Mouse (Mus musculus) layer of hippocampus, postnatal 36 days (tissue): ENCODE results near the gene Tmem132b. TPM values are rescaled to one million over a fixed set of nuclear protein-coding genes. Genes with fewer than 3 reads are reported as not detected.
A peak's percentile ranks its signal among the peaks of the same experiment; 100 is the strongest.

Source experiments
- DNase-seq, 2 experiments: peaks; one replicate each; pipeline ENCODE4 v3.0.0; 2022
- total RNA-seq, 2 experiments: library from RNA; stranded (reverse); gene quantifications; 2 replicates each; pipeline ENCODE4 v1.2.3; 2021

Gene Tmem132b
- total RNA-seq, 2 experiments from 2014 or later = 114 to 131 TPM

- DNase-seq = no peak
These were observed 261.1 kb downstream of the Tmem132b start for GRCm38 (mm10) chr5:125792643-125793042.

DNA sequence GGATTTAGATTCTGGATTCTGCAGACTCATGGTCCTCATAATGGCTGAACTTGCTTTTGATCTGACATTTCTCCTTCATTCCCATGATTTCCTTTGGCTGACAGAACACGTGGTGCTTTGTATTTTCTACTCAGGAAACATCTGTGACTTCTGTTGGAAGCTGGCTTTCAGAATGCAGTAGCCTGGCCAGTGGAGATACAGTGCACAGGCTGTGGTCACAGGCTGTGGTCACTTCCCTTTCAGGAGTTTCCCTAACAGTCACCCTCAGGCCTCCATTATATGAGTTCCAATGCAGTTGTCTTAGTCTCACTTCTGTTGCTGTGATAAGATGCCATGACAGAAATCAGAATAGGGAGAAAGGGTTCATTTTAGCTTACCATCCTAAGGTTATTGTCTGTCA is 262.7 kb downstream of the Tmem132b start:
- no peak for DNase-seq

DNA sequence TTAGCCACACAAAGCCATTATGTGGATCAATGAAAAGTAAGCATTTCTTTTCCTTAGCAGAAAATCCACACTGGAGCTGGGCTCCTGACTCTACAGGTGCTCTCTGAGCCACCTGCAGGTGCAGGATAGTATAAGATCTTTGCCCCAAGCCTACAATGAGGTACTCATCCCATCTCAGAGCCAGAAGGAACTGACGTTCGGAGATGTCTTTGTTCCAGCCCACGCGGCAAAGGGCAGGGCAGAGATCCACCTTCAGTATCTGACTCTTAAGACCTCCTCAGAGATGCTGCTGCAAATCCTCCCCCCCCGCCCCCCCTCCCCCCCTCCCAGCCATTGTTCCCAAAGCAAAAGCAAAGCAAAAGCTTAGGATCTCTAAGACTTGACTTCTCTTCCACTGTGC is 268.0 kb downstream of the Tmem132b start:
- no peak for DNase-seq

- no peak for DNase-seq
These were observed 268.5 kb downstream of the Tmem132b start for GRCm38 (mm10) chr5:125800025-125800424.

DNA sequence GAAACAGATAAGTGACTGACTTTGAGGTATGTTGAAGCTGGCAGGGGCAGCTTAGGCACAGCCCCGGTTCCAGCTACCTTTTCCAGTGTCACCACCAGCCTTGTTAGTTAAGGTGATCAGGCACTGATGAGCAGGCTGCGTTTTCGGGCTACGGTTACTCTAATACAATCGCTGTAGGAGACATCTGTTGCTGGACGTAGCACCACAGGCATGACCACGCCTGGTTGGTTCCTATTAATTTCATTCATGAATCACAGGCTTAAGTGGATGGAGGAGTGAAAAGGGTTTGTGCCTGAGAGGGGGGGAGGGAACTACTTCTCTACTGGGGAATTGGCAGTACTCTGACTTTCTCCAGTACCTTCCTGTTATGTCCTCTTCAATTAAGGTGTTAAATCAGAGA is 271.2 kb downstream of the Tmem132b start:
- DNase-seq = no peak

DNA sequence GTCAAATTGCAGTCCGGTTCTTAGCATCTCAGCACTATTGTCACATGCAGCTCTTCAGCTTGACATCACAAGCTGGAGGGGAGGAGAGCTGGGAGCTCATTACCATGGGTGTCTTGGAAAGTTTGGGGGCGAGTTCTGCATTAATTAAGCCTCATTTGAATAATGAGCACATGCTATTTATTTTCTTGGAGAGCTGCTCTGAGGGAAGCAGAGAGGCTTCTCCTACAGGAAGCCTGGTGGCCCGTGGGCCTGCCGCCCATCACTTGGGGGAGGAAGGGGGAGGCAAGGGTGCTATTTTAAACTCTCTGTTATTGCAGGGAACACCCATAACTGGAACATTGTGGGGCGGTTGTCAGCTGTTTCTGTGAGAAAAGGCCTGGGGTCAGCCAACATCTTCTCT is 273.8 kb downstream of the Tmem132b start:
- DNase-seq = peak; percentile 74 to 80

- DNase-seq = no peak
These were observed 276.3 kb downstream of the Tmem132b start for GRCm38 (mm10) chr5:125807861-125808260.

DNA sequence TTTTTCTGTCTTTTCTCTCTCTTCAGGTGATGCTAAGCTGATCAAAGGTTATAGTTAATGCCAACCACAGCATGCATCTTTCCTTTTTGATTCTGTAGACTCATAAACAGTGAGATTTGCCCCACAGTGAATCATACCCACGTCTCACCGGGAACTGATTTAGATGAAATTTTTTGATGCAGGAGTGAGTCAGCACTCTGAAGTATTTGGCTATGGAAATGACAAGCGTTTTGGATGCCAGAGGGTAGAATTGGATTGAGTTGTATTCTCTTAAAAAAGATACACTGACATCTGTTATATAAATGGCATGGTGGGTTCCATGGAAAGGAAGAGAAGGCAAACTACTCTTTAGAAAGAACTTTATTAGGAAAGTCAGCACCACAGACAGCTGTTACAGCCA is 297.8 kb downstream of the Tmem132b start:
- peak; percentile 5 to 23 for DNase-seq

- no peak for DNase-seq
These were observed 304.3 kb downstream of the Tmem132b start for GRCm38 (mm10) chr5:125835890-125836289.

DNA sequence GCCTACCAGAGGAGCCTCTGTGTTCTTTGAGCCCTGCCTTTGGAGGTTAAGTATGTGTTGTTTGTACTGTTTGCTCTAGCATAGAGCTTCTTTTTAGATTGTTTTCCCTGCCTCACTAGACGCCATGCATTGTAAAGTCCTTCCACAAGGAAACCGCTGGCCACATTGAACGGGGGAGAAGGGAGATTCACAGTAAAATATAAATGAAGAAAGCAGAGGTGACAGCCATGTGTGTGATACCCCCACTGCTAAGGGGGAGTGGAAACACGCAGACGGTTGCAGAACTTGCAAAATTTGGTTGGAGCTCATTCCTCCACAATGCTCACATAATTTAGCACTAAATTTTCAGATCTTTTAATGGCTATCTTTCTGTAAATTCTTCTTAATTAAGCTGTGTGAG is 305.2 kb downstream of the Tmem132b start:
- DNase-seq = no peak

Other genes with a start within 250 kb of the Tmem132b start
- gene Scarb1, start 190.7 kb upstream of the Tmem132b start, total RNA-seq = 10 to 100 TPM; 32.1 to 32.8 TPM
- not detected for gene Gm10382, start 142.5 kb upstream of the Tmem132b start, total RNA-seq
- gene Ubc, start 141.6 kb upstream of the Tmem132b start, total RNA-seq = 100 to 1,000 TPM; 766 to 814 TPM
- 10 to 100 TPM; 12.2 to 12.7 TPM for gene Dhx37, start 97.7 kb upstream of the Tmem132b start, total RNA-seq
- gene Bri3bp, start 90.2 kb upstream of the Tmem132b start, total RNA-seq = 100 to 1,000 TPM; 105 to 106 TPM
- 10 to 100 TPM; 53.9 to 56.1 TPM for gene Aacs, start 56.0 kb upstream of the Tmem132b start, total RNA-seq